Mouse (Mus musculus): Measurements from ENCODE around the gene Lpar2. TPM values are rescaled to one million over a fixed set of nuclear protein-coding genes. Genes with fewer than 3 reads are reported as not detected.

Gene Lpar2
- polyA plus RNA-seq, 1 experiment: 0.12 TPM

DNA sequence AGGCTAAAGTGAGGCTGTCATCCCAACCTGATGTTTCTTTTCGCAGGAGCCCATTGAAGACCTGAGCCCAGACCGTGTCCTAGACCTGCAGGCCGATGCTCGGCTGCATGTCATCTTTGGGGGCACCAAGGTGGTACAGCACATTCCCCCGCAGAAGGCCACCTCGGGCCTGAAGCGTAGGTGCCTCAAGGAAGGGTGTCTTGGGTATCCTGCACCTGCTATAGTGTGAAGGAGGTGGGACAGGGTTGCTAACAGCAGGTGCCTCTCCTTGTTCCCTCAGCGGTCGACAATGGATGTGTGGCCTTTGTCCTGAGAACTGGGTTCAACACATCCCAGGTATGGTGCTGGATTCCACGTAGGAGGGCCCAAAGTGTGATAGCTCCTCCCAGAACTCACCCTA lies 24.6 kb upstream of the Lpar2 start:
- TF ChIP-seq MAX (IDR thresholded peaks at IDR 0.05; ENCODE audit: low read depth) (no peak), TCF3 (IDR thresholded peaks at IDR 0.05; ENCODE audit: insufficient read length, low read depth) (no peak), USF1 (IDR thresholded peaks at IDR 0.05; ENCODE audit: low read depth) (no peak), E2F4 (IDR thresholded peaks at IDR 0.05; ENCODE audit: insufficient read depth) (no peak)
- Histone ChIP-seq H3K79me2 (ENCODE audit: control insufficient read depth, insufficient read depth) (peaks cover 13% of the 10 kb centered on the region), H3ac (ENCODE audit: control insufficient read depth, insufficient read length) (no peak overlapping the region), H3K27me3 (ENCODE audit: control insufficient read depth, insufficient read depth, insufficient read length) (no peaks in the 10 kb centered on the region), H3K4me3 (no peak overlapping the region), H3K4me2 (ENCODE audit: low read depth) (no peak overlapping the region), H3K36me3 (ENCODE audit: control insufficient read depth, insufficient read depth) (peaks cover 16% of the 10 kb centered on the region)

DNA sequence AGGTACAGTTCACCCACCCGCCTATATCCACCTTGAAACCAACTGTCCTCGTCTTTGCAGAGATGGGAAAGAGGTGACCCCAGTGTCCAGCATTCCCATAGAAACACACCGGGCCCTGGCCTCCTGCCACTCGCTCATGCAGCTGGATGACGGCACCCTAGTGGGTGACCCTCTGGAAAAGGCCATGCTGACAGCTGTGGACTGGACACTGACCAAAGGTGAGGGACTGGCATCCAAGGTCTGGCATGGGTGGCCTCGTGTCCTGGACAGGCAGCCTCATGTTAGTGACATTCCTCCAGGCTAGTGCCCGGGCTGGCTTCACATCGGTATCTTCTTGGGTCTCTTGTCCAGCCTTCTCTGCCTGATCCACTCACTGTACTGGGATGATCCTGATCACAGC lies 23.0 kb upstream of the Lpar2 start:
- H3K4me2 ChIP-seq (ENCODE audit: low read depth): no peak overlapping the region
- no peak overlapping the region for H3K4me3 ChIP-seq
- TF ChIP-seq USF1 (IDR thresholded peaks at IDR 0.05; ENCODE audit: low read depth): no peak
- TF ChIP-seq TCF12 (IDR thresholded peaks at IDR 0.05; ENCODE audit: insufficient read depth, poor library complexity, severe bottlenecking): no peak
- no peak for TF ChIP-seq POLR2AphosphoS2 (IDR thresholded peaks at IDR 0.05; ENCODE audit: insufficient read length, low read depth)
- TF ChIP-seq POLR2A (IDR thresholded peaks at IDR 0.05; ENCODE audit: insufficient read length, low read depth): no peak
- TF ChIP-seq REST (IDR thresholded peaks at IDR 0.05; ENCODE audit: insufficient read depth, insufficient read length): no peak
- TF ChIP-seq MYOG (IDR thresholded peaks at IDR 0.05; ENCODE audit: control insufficient read depth in 1 of 3, insufficient read depth in 1 of 3, insufficient read length in 2 of 3, low read depth in 2 of 3): no peak
- TF ChIP-seq SRF (IDR thresholded peaks at IDR 0.05; ENCODE audit: control insufficient read depth, insufficient read length, low read depth): no peak
- TF ChIP-seq E2F4 (IDR thresholded peaks at IDR 0.05; ENCODE audit: insufficient read depth): no peak
- no peak for TF ChIP-seq MAX (IDR thresholded peaks at IDR 0.05; ENCODE audit: low read depth)
- TF ChIP-seq CEBPB (IDR thresholded peaks at IDR 0.05; ENCODE audit: insufficient read depth, poor library complexity, severe bottlenecking): no peak
- TF ChIP-seq MYOD1 (IDR thresholded peaks at IDR 0.05; ENCODE audit: control insufficient read depth in 1 of 3, insufficient read length in 2 of 3, low read depth in 2 of 3): no peak
- no peak for TF ChIP-seq TCF3 (IDR thresholded peaks at IDR 0.05; ENCODE audit: insufficient read length, low read depth)
- H3ac ChIP-seq (ENCODE audit: control insufficient read depth, insufficient read length): no peak overlapping the region
- peaks cover 16% of the 10 kb centered on the region for H3K36me3 ChIP-seq (ENCODE audit: control insufficient read depth, insufficient read depth)
- no peaks in the 10 kb centered on the region for H3K79me2 ChIP-seq (ENCODE audit: control insufficient read depth, insufficient read depth)
- H3K27me3 ChIP-seq (ENCODE audit: control insufficient read depth, insufficient read depth, insufficient read length): no peaks in the 10 kb centered on the region

DNA sequence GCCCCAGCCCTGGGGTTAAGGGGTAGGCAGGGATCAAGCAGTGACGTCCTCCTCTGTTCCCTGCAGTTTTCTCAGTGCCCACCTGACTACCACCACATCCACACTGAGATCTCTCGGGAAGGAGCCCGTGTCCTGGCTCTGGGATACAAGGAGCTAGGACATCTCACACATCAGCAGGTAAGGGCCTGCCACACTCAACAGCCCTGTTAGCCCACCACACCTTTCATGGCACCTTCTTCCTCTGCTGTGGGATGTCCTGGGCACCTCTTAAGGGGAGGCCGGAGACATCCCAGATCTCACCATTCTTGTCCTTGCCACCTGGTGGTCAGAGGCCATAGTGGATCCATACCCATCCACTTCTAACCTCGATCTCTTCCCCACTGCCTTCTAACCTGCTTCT lies 22.3 kb upstream of the Lpar2 start:
- H3K4me2 ChIP-seq (ENCODE audit: low read depth): no peak overlapping the region
- no peak overlapping the region for H3K4me3 ChIP-seq
- H3K79me2 ChIP-seq (ENCODE audit: control insufficient read depth, insufficient read depth): no peaks in the 10 kb centered on the region
- H3K27me3 ChIP-seq (ENCODE audit: control insufficient read depth, insufficient read depth, insufficient read length): no peaks in the 10 kb centered on the region
- peaks cover 14% of the 10 kb centered on the region for H3K36me3 ChIP-seq (ENCODE audit: control insufficient read depth, insufficient read depth)
- H3ac ChIP-seq (ENCODE audit: control insufficient read depth, insufficient read length): no peak overlapping the region
- no peak for TF ChIP-seq TCF12 (IDR thresholded peaks at IDR 0.05; ENCODE audit: insufficient read depth, poor library complexity, severe bottlenecking)
- no peak for TF ChIP-seq MYOG (IDR thresholded peaks at IDR 0.05; ENCODE audit: control insufficient read depth in 1 of 3, insufficient read depth in 1 of 3, insufficient read length in 2 of 3, low read depth in 2 of 3)
- TF ChIP-seq POLR2A (IDR thresholded peaks at IDR 0.05; ENCODE audit: insufficient read length, low read depth): no peak
- TF ChIP-seq SRF (IDR thresholded peaks at IDR 0.05; ENCODE audit: control insufficient read depth, insufficient read length, low read depth): no peak
- TF ChIP-seq POLR2AphosphoS2 (IDR thresholded peaks at IDR 0.05; ENCODE audit: insufficient read length, low read depth): no peak
- no peak for TF ChIP-seq USF1 (IDR thresholded peaks at IDR 0.05; ENCODE audit: low read depth)
- no peak for TF ChIP-seq CEBPB (IDR thresholded peaks at IDR 0.05; ENCODE audit: insufficient read depth, poor library complexity, severe bottlenecking)
- no peak for TF ChIP-seq E2F4 (IDR thresholded peaks at IDR 0.05; ENCODE audit: insufficient read depth)
- TF ChIP-seq MYOD1 (IDR thresholded peaks at IDR 0.05; ENCODE audit: control insufficient read depth in 1 of 3, insufficient read length in 2 of 3, low read depth in 2 of 3): no peak
- TF ChIP-seq TCF3 (IDR thresholded peaks at IDR 0.05; ENCODE audit: insufficient read length, low read depth): no peak
- TF ChIP-seq REST (IDR thresholded peaks at IDR 0.05; ENCODE audit: insufficient read depth, insufficient read length): no peak
- no peak for TF ChIP-seq MAX (IDR thresholded peaks at IDR 0.05; ENCODE audit: low read depth)

GRCm38 (mm10) chr8:69801796-69802195 lies 20.4 kb upstream of the Lpar2 start:
- Histone ChIP-seq H3K27me3 (ENCODE audit: control insufficient read depth, insufficient read depth, insufficient read length) (no peaks in the 10 kb centered on the region), H3K4me3 (no peak overlapping the region), H3K4me2 (ENCODE audit: low read depth) (no peak overlapping the region), H3ac (ENCODE audit: control insufficient read depth, insufficient read length) (no peak overlapping the region), H3K36me3 (ENCODE audit: control insufficient read depth, insufficient read depth) (peaks cover 3% of the 10 kb centered on the region), H3K79me2 (ENCODE audit: control insufficient read depth, insufficient read depth) (no peaks in the 10 kb centered on the region)
- no peak for TF ChIP-seq MYOG (IDR thresholded peaks at IDR 0.05; ENCODE audit: control insufficient read depth in 1 of 3, insufficient read depth in 1 of 3, insufficient read length in 2 of 3, low read depth in 2 of 3)
- TF ChIP-seq E2F4 (IDR thresholded peaks at IDR 0.05; ENCODE audit: insufficient read depth): no peak
- no peak for TF ChIP-seq MAX (IDR thresholded peaks at IDR 0.05; ENCODE audit: low read depth)
- no peak for TF ChIP-seq POLR2AphosphoS2 (IDR thresholded peaks at IDR 0.05; ENCODE audit: insufficient read length, low read depth)
- TF ChIP-seq POLR2A (IDR thresholded peaks at IDR 0.05; ENCODE audit: insufficient read length, low read depth): no peak
- TF ChIP-seq TCF3 (IDR thresholded peaks at IDR 0.05; ENCODE audit: insufficient read length, low read depth): no peak
- no peak for TF ChIP-seq CEBPB (IDR thresholded peaks at IDR 0.05; ENCODE audit: insufficient read depth, poor library complexity, severe bottlenecking)
- no peak for TF ChIP-seq USF1 (IDR thresholded peaks at IDR 0.05; ENCODE audit: low read depth)
- TF ChIP-seq TCF12 (IDR thresholded peaks at IDR 0.05; ENCODE audit: insufficient read depth, poor library complexity, severe bottlenecking): no peak
- no peak for TF ChIP-seq SRF (IDR thresholded peaks at IDR 0.05; ENCODE audit: control insufficient read depth, insufficient read length, low read depth)
- no peak for TF ChIP-seq MYOD1 (IDR thresholded peaks at IDR 0.05; ENCODE audit: control insufficient read depth in 1 of 3, insufficient read length in 2 of 3, low read depth in 2 of 3)
- no peak for TF ChIP-seq REST (IDR thresholded peaks at IDR 0.05; ENCODE audit: insufficient read depth, insufficient read length)

- Histone ChIP-seq H3K27me3 (ENCODE audit: control insufficient read depth, insufficient read depth, insufficient read length) (no peaks in the 10 kb centered on the region), H3K4me3 (no peak overlapping the region), H3K4me2 (ENCODE audit: low read depth) (no peak overlapping the region), H3K36me3 (ENCODE audit: control insufficient read depth, insufficient read depth) (peaks cover 3% of the 10 kb centered on the region), H3ac (ENCODE audit: control insufficient read depth, insufficient read length) (no peak overlapping the region), H3K79me2 (ENCODE audit: control insufficient read depth, insufficient read depth) (no peaks in the 10 kb centered on the region)
- no peak for TF ChIP-seq POLR2A (IDR thresholded peaks at IDR 0.05; ENCODE audit: insufficient read length, low read depth)
- no peak for TF ChIP-seq POLR2AphosphoS2 (IDR thresholded peaks at IDR 0.05; ENCODE audit: insufficient read length, low read depth)
- no peak for TF ChIP-seq REST (IDR thresholded peaks at IDR 0.05; ENCODE audit: insufficient read depth, insufficient read length)
- no peak for TF ChIP-seq CEBPB (IDR thresholded peaks at IDR 0.05; ENCODE audit: insufficient read depth, poor library complexity, severe bottlenecking)
- no peak for TF ChIP-seq TCF3 (IDR thresholded peaks at IDR 0.05; ENCODE audit: insufficient read length, low read depth)
- no peak for TF ChIP-seq E2F4 (IDR thresholded peaks at IDR 0.05; ENCODE audit: insufficient read depth)
- TF ChIP-seq MYOG (IDR thresholded peaks at IDR 0.05; ENCODE audit: control insufficient read depth in 1 of 3, insufficient read depth in 1 of 3, insufficient read length in 2 of 3, low read depth in 2 of 3): no peak
- no peak for TF ChIP-seq MYOD1 (IDR thresholded peaks at IDR 0.05; ENCODE audit: control insufficient read depth in 1 of 3, insufficient read length in 2 of 3, low read depth in 2 of 3)
- TF ChIP-seq SRF (IDR thresholded peaks at IDR 0.05; ENCODE audit: control insufficient read depth, insufficient read length, low read depth): no peak
- no peak for TF ChIP-seq TCF12 (IDR thresholded peaks at IDR 0.05; ENCODE audit: insufficient read depth, poor library complexity, severe bottlenecking)
- no peak for TF ChIP-seq MAX (IDR thresholded peaks at IDR 0.05; ENCODE audit: low read depth)
- no peak for TF ChIP-seq USF1 (IDR thresholded peaks at IDR 0.05; ENCODE audit: low read depth)
Observed at GRCm38 (mm10) chr8:69802216-69802615, 20.0 kb upstream of the Lpar2 start.
